Mouse (Mus musculus) testis, postnatal 10 days (tissue): ENCODE data around the gene Gm4952.

Source experiments
- DNase-seq: peaks from one replicate; pipeline ENCODE4 v3.0.0; 2021; ENCODE audit warnings: low spot score

Gm4952 gene

GRCm38 (mm10) chr19:12599674-12600073, at the start of gene Gm4952:
Gm4952 (plus strand) TSS chr19:12599974.
- DNase-seq = no peak

GRCm38 (mm10) chr19:12550005-12550942, 49.5 kb upstream of the Gm4952 start:
- no peak for DNase-seq

GRCm38 (mm10) chr19:12556293-12556692, 43.5 kb upstream of the Gm4952 start:
- DNase-seq = no peak

- no peak for DNase-seq
Observed at GRCm38 (mm10) chr19:12558219-12558618, 41.6 kb upstream of the Gm4952 start.

GRCm38 (mm10) chr19:12564197-12564596, 35.6 kb upstream of the Gm4952 start:
- DNase-seq = no peak

- no peak for DNase-seq
Observed at GRCm38 (mm10) chr19:12567011-12567410, 32.8 kb upstream of the Gm4952 start.

GRCm38 (mm10) chr19:12570866-12571265, 28.9 kb upstream of the Gm4952 start:
- no peak for DNase-seq

- no peak for DNase-seq
Observed at GRCm38 (mm10) chr19:12571687-12572086, 28.1 kb upstream of the Gm4952 start.

- no peak for DNase-seq
Observed at GRCm38 (mm10) chr19:12572614-12573265, 27.0 kb upstream of the Gm4952 start.

GRCm38 (mm10) chr19:12573266-12574011, 26.3 kb upstream of the Gm4952 start:
- DNase-seq = peak; percentile 81

GRCm38 (mm10) chr19:12574012-12574407, 25.8 kb upstream of the Gm4952 start:
- no peak for DNase-seq

GRCm38 (mm10) chr19:12575107-12575506, 24.7 kb upstream of the Gm4952 start:
- no peak for DNase-seq

GRCm38 (mm10) chr19:12575514-12575913, 24.3 kb upstream of the Gm4952 start:
- DNase-seq = no peak

- no peak for DNase-seq
Observed at GRCm38 (mm10) chr19:12576639-12577038, 23.1 kb upstream of the Gm4952 start.

GRCm38 (mm10) chr19:12585310-12585709, 14.5 kb upstream of the Gm4952 start:
- DNase-seq = no peak

GRCm38 (mm10) chr19:12591908-12592307, 7.9 kb upstream of the Gm4952 start:
- DNase-seq = peak; percentile 59

GRCm38 (mm10) chr19:12595135-12595529, 4.6 kb upstream of the Gm4952 start:
- no peak for DNase-seq

GRCm38 (mm10) chr19:12595530-12596289, 4.1 kb upstream of the Gm4952 start:
- DNase-seq = peak; percentile 64

GRCm38 (mm10) chr19:12596290-12597072, 3.3 kb upstream of the Gm4952 start:
- no peak for DNase-seq

- DNase-seq = no peak
Observed at GRCm38 (mm10) chr19:12597073-12597405, 2.7 kb upstream of the Gm4952 start.

GRCm38 (mm10) chr19:12598674-12599073, 1.1 kb upstream of the Gm4952 start:
- DNase-seq = no peak
